Mouse (Mus musculus) limb, embryonic 14.5 days (tissue): ENCODE measurements around the gene Atp8b5. TPM values are rescaled to one million over a fixed set of nuclear protein-coding genes. Genes with fewer than 3 reads are reported as not detected.

Experiments
- ATAC-seq: fragments of 200-750 bp; cut with Nextera tagmentation; 2 replicates; pipeline ENCODE4 v1.8.0; 2017; ENCODE audit warnings: low read depth, moderate number of reproducible peaks, moderate TSS enrichment; ENCODE audit not compliant: low FRiP score
- DNase-seq: peaks from one replicate; pipeline ENCODE4 v3.0.0-alpha.2; 2015; ENCODE audit warnings: low spot score
- H3K27ac ChIP-seq: fragments of 300-500 bp; sonication (generic); replicated peaks from 2 replicates; pipeline ENCODE4 v1.5.1; 2014; ENCODE audit warnings: low read depth, mild to moderate bottlenecking, low read length, moderate library complexity, mixed read lengths
- H3K27me3 ChIP-seq: fragments of 300-500 bp; sonication (generic); 2 replicates; pipeline ENCODE4 v1.6.1; 2014; ENCODE audit warnings: low read length, mixed read lengths; ENCODE audit not compliant: control insufficient read depth, insufficient read depth
- H3K36me3 ChIP-seq: fragments of 300-500 bp; sonication (generic); 2 replicates; pipeline ENCODE4 v1.6.1; 2014; ENCODE audit warnings: mild to moderate bottlenecking, low read length, moderate library complexity, mixed read lengths; ENCODE audit not compliant: control insufficient read depth, insufficient read depth
- H3K4me1 ChIP-seq: fragments of 300-500 bp; sonication (generic); 2 replicates; pipeline ENCODE4 v1.6.1; 2014; ENCODE audit warnings: antibody characterized with exemption, low read length, mixed read lengths; ENCODE audit not compliant: control insufficient read depth, insufficient read depth
- H3K4me2 ChIP-seq: fragments of 300-500 bp; sonication (generic); replicated peaks from 2 replicates; pipeline ENCODE4 v1.6.1; 2014; ENCODE audit warnings: low read depth, mild to moderate bottlenecking, low read length, moderate library complexity; ENCODE audit not compliant: severe bottlenecking
- H3K4me3 ChIP-seq: fragments of 300-500 bp; sonication (generic); replicated peaks from 2 replicates; pipeline ENCODE4 v1.5.1; 2014; ENCODE audit warnings: low read length
- H3K9ac ChIP-seq: fragments of 300-500 bp; sonication (generic); 2 replicates; pipeline ENCODE4 v1.6.1; 2014; ENCODE audit warnings: mild to moderate bottlenecking, low read depth, low read length, moderate library complexity; ENCODE audit not compliant: severe bottlenecking
- H3K9me3 ChIP-seq: fragments of 300-500 bp; sonication (generic); 2 replicates; pipeline ENCODE4 v1.6.1; 2016; ENCODE audit warnings: low read length; ENCODE audit not compliant: control insufficient read depth
- POLR2A ChIP-seq: fragments of 200-500 bp; IDR thresholded peaks from 2 replicates; pipeline ENCODE4 v1.8.0; 2012; ENCODE audit warnings: inconsistent platforms, mild to moderate bottlenecking, moderate library complexity, borderline replicate concordance; ENCODE audit not compliant: insufficient read depth, insufficient read length; ENCODE audit errors: extremely low read depth
- WGBS: fragments of 180-500 bp; shearing (Covaris S2); extraction: QIAGEN DNeasy Blood & Tissue Kit; methylation state at CpG from one replicate; pipeline ENCODE4 v1.1.7; 2014; 5-methylcytosine and 5-hydroxymethylcytosine counted together
- polyA plus RNA-seq, 2 experiments: library from polyadenylated mRNA; depleted of rRNA in 1 of 2; stranded (reverse) in 1 of 2; unstranded in 1 of 2; fragments of >200 nt; fragmentation: Nextera tagmentation in 1 of 2; extraction: Ambion mirVana in 1 of 2; gene quantifications; 2 replicates each; pipeline versions ENCODE4 v1.2.1 to v1.2.3; 2012 to 2014

Atp8b5 gene
- polyA plus RNA-seq, 2 experiments, result 0.52 to 1.3 TPM

- DNase-seq, result no peak
- Histone ChIP-seq H3K36me3 (no peaks in the 10 kb centered on the region), H3K4me3 (no peak overlapping the region), H3K9me3 (no peaks in the 10 kb centered on the region), H3K4me1 (peaks cover 40% of the 10 kb centered on the region), H3K4me2 (no peak overlapping the region), H3K9ac (no peak overlapping the region), H3K27me3 (no peaks in the 10 kb centered on the region), H3K27ac (no peak overlapping the region)
- TF ChIP-seq POLR2A, result no peak
- ATAC-seq, result no peak
- WGBS, result 73% methylated on average over 5 of the region's 5 CpGs
Observed at GRCm38 (mm10) chr4:43396381-43396780, 129.4 kb downstream of the Atp8b5 start.

- Histone ChIP-seq H3K36me3 (no peaks in the 10 kb centered on the region), H3K4me1 (peaks cover 47% of the 10 kb centered on the region), H3K4me2 (no peak overlapping the region), H3K27ac (no peak overlapping the region; the same call in 1 of the 2 replicates), H3K27me3 (no peaks in the 10 kb centered on the region), H3K9ac (no peak overlapping the region), H3K4me3 (no peak overlapping the region), H3K9me3 (no peaks in the 10 kb centered on the region)
- TF ChIP-seq POLR2A, result no peak
- ATAC-seq (no peak), DNase-seq (no peak)
- 50% methylated on average over 4 of the region's 4 CpGs for WGBS
Observed at GRCm38 (mm10) chr4:43398014-43398413, 131.1 kb downstream of the Atp8b5 start.

- peak; percentile 72 for ATAC-seq
Observed at GRCm38 (mm10) chr4:43398829-43399331, 131.9 kb downstream of the Atp8b5 start.

GRCm38 (mm10) chr4:43399391-43400131 lies 132.6 kb downstream of the Atp8b5 start:
- Histone ChIP-seq H3K9me3 (no peaks in the 10 kb centered on the region), H3K4me3 (no peak overlapping the region), H3K4me2 (no peak overlapping the region), H3K4me1 (peaks cover 43% of the 10 kb centered on the region), H3K27ac (peak overlapping the region; percentile 50; the same call in 1 of the 2 replicates), H3K36me3 (no peaks in the 10 kb centered on the region), H3K27me3 (no peaks in the 10 kb centered on the region), H3K9ac (peak overlapping the region; percentile 32; the same call in 1 of the 2 replicates)
- no peak for TF ChIP-seq POLR2A
- DNase-seq (peak; percentile 40), ATAC-seq (0 out of 2 replicates have a peak, but pooled peaks have one; percentile 39)
- 74% methylated on average over 31 of the region's 31 CpGs for WGBS

More at GRCm38 (mm10) chr4:43398829-43399331, 131.9 kb downstream of the Atp8b5 start:
- no peaks in the 10 kb centered on the region for H3K36me3 ChIP-seq
- no peak for TF ChIP-seq POLR2A
- no peak overlapping the region for H3K4me3 ChIP-seq
- H3K4me1 ChIP-seq, result peaks cover 47% of the 10 kb centered on the region
- peak; percentile 84 for DNase-seq
- no peaks in the 10 kb centered on the region for H3K27me3 ChIP-seq
- H3K9me3 ChIP-seq, result no peaks in the 10 kb centered on the region
- 0 out of 2 replicates have a peak overlapping the region, but pooled peaks have one; percentile 49 for H3K27ac ChIP-seq
- H3K4me2 ChIP-seq, result no peak overlapping the region
- H3K9ac ChIP-seq, result 0 out of 2 replicates have a peak overlapping the region, but pooled peaks have one; percentile 32
- 33% methylated on average over 17 of the region's 17 CpGs for WGBS

GRCm38 (mm10) chr4:43400976-43401375 lies 134.0 kb downstream of the Atp8b5 start:
- Histone ChIP-seq H3K27me3 (no peaks in the 10 kb centered on the region), H3K9ac (0 out of 2 replicates have a peak overlapping the region, but pooled peaks have one; percentile 12), H3K4me3 (no peak overlapping the region), H3K4me1 (peaks cover 51% of the 10 kb centered on the region), H3K36me3 (peaks cover 2% of the 10 kb centered on the region; the same call in 1 of the 2 replicates), H3K9me3 (no peaks in the 10 kb centered on the region), H3K4me2 (no peak overlapping the region), H3K27ac (no peak overlapping the region)
- 16% methylated on average over 10 of the region's 10 CpGs for WGBS
- peak; percentile 73 for ATAC-seq
- no peak for TF ChIP-seq POLR2A
- DNase-seq, result peak; percentile 55
